Mouse (Mus musculus): ENCODE measurements around the gene Ffar4.

DNA sequence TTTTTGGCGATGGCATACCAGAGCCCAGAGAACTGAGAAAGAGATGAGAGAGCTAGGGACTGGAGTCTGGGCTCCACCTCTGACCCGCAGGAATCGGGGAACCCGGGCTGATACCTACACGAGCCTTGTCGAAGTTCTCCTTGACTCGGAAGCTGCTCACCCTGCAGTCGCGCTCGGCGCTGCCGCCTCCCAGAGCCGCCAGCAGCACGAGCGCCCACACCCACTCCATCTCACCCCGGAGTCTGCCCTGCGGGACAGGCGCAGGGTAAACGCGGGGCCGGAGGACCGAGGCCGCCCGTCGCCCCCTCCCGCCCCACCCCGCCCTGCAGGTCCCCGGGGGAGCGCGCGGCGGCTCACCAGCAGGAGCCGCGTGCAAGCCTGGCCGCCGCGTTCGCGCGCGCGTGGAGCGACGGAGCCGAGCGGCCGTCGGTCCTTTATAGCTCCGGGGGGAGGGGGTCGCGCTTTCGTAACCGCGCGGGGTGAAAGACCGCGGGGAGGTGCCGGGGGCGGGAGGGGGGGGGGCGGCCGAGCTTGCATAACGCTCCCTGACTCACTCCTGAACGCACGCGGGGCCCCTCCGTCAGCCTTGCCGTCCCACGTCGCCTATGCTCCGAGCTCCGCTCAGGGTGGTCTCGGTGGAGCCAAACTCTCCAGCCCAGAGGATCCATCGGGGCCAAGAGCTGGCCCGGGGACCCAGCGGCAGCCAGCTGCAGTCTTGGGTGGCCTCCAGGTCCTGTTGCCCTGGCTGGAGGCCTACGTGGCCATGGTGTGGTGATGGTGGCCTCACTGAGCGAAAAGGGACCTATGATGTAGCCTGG, 27.7 kb downstream of the Ffar4 start:
- TF ChIP-seq GATA1 (IDR thresholded peaks at IDR 0.05; ENCODE audit: low read length) (no peak), TAL1 (IDR thresholded peaks at IDR 0.05; ENCODE audit: low read length) (no peak)

All from erythroblast, embryonic 14.5 days (primary cell).